Mouse (Mus musculus) heart, postnatal 0 days (tissue): ENCODE results near the gene Leo1.

Experiments
- CTCF ChIP-seq: IDR thresholded peaks from 2 replicates; pipeline ENCODE4 v1.5.1; 2016; ENCODE audit warnings: antibody characterized with exemption, control low read depth, low read depth
- EP300 ChIP-seq: IDR thresholded peaks from 2 replicates; pipeline ENCODE4 v1.6.1; 2016; ENCODE audit warnings: antibody characterized with exemption, low read depth

DNA sequence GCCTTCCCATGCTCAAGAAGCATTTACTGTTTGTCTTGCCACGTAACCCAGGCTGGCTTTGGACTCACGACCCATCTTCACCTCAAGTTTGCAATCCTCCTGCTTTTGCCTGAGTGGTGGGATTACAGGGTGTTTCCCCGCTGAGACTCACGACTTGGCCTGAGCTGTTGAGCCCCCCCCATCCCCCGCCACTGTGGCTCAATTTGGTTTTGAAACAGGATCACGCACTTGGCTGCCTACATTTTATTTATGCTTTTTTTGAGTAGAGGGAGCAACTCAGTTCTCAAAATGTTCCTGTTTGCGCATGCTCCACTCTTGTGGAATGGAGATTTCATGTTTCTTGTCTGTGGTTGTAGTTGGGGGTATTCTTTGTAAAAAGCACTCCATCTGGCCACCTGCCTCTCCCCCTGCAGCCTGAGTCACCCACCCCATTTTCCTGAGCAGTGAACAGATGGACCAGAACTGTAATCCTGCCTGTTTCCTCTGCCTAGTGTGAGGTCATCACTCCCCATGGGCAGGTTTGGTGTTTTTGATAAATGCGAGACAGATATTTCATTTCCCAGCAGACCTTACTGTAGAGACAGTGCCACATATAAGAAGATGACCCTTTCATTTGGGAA, 37.9 kb downstream of the Leo1 start:
- TF ChIP-seq CTCF (no peak), EP300 (no peak)
